Mouse (Mus musculus): ENCODE measurements around the gene Adk.

- no peak for TF ChIP-seq POLR2A (IDR thresholded peaks at IDR 0.05; ENCODE audit: control insufficient read depth, extremely low read depth, insufficient read depth, low read length, poor library complexity)
- no peak for TF ChIP-seq CTCF (IDR thresholded peaks at IDR 0.05; ENCODE audit: borderline replicate concordance, control insufficient read depth, extremely low read depth, insufficient read depth, low read length, poor library complexity)
Observed at GRCm38 (mm10) chr14:21147171-21147570, 94.8 kb downstream of the Adk start.

Data from thymus, adult 2 months (tissue).